Comparison of ENCODE assay signal across 16 mouse cellular contexts in genomic region chr15:81210496-81210895, GRCm38 (mm10). TPM values are rescaled to one million over a fixed set of nuclear protein-coding genes. Genes with fewer than 3 reads are reported as not detected.
DNase-seq lines count a peak whose midpoint lies in the region; ATAC-seq and TF ChIP-seq lines count a peak whose summit lies in the region.
"Had no signal": no experiment of that assay in that cellular context is flagged by ENCODE, and none has a peak within 500 bp of the region (broad histone marks: within the 10 kb centered on the region; RNA-seq: fewer than 3 reads in every experiment).

No protein-coding gene starts in this region.

- WGBS in thymus, adult 2 months, result 15% methylated on average over 5 of the region's 5 CpGs

- H3K27me3 ChIP-seq in thymus, adult 2 months (ENCODE audit: control insufficient read depth, insufficient read depth, low read length), result no peaks in the 10 kb centered on the region
- H3K27me3 ChIP-seq: embryonic facial prominence, embryonic 12.5 days; forebrain, embryonic 15.5 days; heart, embryonic 15.5 days; hindbrain, embryonic 15.5 days; limb, embryonic 15.5 days; neural tube, embryonic 15.5 days had no signal

- peaks cover 2% of the 10 kb centered on the region; the same call in 1 of the 2 replicates for H3K4me1 ChIP-seq in thymus, adult 2 months (replicated peaks; ENCODE audit: control insufficient read depth, insufficient read depth, low read length)
- H3K4me1 ChIP-seq: forebrain, embryonic 15.5 days; hindbrain, embryonic 15.5 days; neural tube, embryonic 15.5 days had no signal

- H3K27ac ChIP-seq in thymus, adult 2 months (ENCODE audit: control insufficient read depth, insufficient read depth, low read length), result 0 out of 2 replicates have a peak overlapping the region, but pooled peaks have one; percentile 25
- H3K27ac ChIP-seq: embryonic facial prominence, embryonic 12.5 days; forebrain, embryonic 15.5 days; heart, embryonic 15.5 days; hindbrain, embryonic 15.5 days; limb, embryonic 15.5 days; neural tube, embryonic 15.5 days had no signal

- no peak for TF ChIP-seq CTCF in thymus, adult 2 months (IDR thresholded peaks at IDR 0.05; ENCODE audit: borderline replicate concordance, control insufficient read depth, extremely low read depth, insufficient read depth, low read length, poor library complexity)

- no peak for TF ChIP-seq POLR2A in thymus, adult 2 months (IDR thresholded peaks at IDR 0.05; ENCODE audit: control insufficient read depth, extremely low read depth, insufficient read depth, low read length, poor library complexity)

- no peaks in the 10 kb centered on the region for H3K36me3 ChIP-seq in thymus, adult 2 months (ENCODE audit: control insufficient read depth, insufficient read depth, low read length)
- H3K36me3 ChIP-seq: embryonic facial prominence, embryonic 12.5 days; forebrain, embryonic 15.5 days; heart, embryonic 15.5 days; hindbrain, embryonic 15.5 days; limb, embryonic 15.5 days; neural tube, embryonic 15.5 days had no signal

- ATAC-seq in megakaryocyte, adult 5-6 weeks (ENCODE audit: poor library complexity, severe bottlenecking), result peak; percentile 49; the same call in 1 of the 2 replicates
- ATAC-seq: forebrain, embryonic 15.5 days; midbrain, embryonic 16.5 days had no signal

- DNase-seq in thymus, adult 2 months, result no peak
- DNase-seq in thymus, postnatal 0 days (ENCODE audit: low spot score), result no peak
- DNase-seq in brain, adult 2 months (ENCODE audit: low read depth, low spot score), result peak; percentile 19
- DNase-seq in right cerebral cortex, postnatal 4 days, result no peak
- DNase-seq in frontal cortex, postnatal 36 days (ENCODE audit: low spot score in 2 of 2), result no peak
- DNase-seq in embryo, embryonic 9.5 days (ENCODE audit: extremely low spot score), result no peak
- DNase-seq: cerebellum, adult 9-10 months; gastrocnemius, postnatal 25 days had no signal

- H3K4me3 ChIP-seq in thymus, adult 2 months (ENCODE audit: control insufficient read depth, insufficient read depth, low read length), result no peak overlapping the region; the same call in 1 of the 2 replicates
- H3K4me3 ChIP-seq: embryonic facial prominence, embryonic 12.5 days; forebrain, embryonic 15.5 days; heart, embryonic 15.5 days; hindbrain, embryonic 15.5 days; limb, embryonic 15.5 days; neural tube, embryonic 15.5 days had no signal

RNA-seq across cellular contexts. Expression of gene Mrtfa, which starts 19.9 kb away (rescaled TPM):
- 114 and 127 TPM in 2 replicates for polyA plus RNA-seq in thymus, adult 2 months (2012; rRNA removed)
- 17.3 and 19.0 TPM in 2 replicates for polyA plus RNA-seq in thymus, postnatal 0 days (2015; fragmentation: Nextera tagmentation; extraction: Ambion mirVana)
- total RNA-seq in megakaryocyte, adult 5-6 weeks (2015), result 76.4 and 81.3 TPM in 2 replicates
- total RNA-seq in megakaryocyte, adult 5-6 weeks (2017), result 39.4 and 46.2 TPM in 2 replicates

RNA-seq across cellular contexts. Expression of gene Mchr1, which starts 24.8 kb away (rescaled TPM):
- polyA plus RNA-seq in thymus, adult 2 months (2012; rRNA removed), result 0.18 TPM in 1 of 2 replicates, not detected in the other
- 0.10 and 0.26 TPM in 2 replicates for polyA plus RNA-seq in thymus, postnatal 0 days (2015; fragmentation: Nextera tagmentation; extraction: Ambion mirVana)
- not detected in 2 replicates for total RNA-seq in megakaryocyte, adult 5-6 weeks (2015)
- not detected in 2 replicates for total RNA-seq in megakaryocyte, adult 5-6 weeks (2017)
